Comparison of ENCODE assay signal across 9 mouse cellular contexts in the genomic region with DNA sequence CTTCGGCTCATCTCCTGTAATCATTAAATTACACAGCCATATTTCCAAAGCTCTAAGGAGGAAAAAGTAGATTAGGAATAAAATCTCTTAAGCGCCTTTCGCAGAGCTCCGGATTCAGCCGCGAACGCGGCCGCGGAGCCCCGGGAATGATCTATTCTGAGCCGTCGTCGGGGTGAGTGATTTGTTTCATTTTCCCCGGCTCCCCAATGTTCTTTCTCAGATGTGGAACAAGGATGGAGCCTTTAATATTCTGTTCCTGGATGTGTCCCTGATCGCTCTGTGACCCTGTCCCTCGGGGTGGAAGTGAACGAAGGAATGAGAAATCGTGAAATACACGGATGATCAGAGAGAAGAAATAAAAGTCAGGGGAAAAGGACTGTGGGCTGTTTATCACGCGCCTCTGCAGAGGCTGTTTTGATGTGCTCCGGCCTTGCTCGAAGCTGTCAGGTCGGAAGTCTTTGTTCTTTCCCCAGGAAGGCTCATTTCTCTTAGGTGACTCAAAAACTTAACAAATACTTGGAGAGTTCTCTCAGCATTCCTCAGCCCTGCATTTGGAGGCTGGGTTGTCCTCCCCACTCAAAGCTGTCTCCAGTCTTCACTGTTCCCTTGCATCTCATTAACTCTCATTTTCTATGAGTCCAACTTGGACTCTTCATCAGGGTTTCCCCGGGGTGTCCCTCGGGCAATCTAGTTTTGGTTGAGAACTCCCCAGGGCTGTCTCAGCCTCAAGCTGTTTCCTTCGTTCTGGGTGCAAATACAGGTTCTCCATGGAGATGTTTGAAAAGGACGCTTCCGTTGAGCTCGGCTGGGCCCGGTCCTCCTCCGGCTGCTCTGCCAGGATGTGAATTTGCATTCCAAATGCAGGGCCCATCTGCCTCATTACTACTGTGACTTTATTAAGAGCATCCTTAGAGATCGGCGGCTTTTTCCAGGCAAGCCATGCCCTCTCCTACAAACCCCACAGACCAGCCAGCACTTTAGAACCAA. TPM values are rescaled to one million over a fixed set of nuclear protein-coding genes. Genes with fewer than 3 reads are reported as not detected.
DNase-seq lines count a peak whose midpoint lies in the region; ATAC-seq lines count a peak whose summit lies in the region.
"Had no signal": no experiment of that assay in that cellular context is flagged by ENCODE, and none has a peak within 500 bp of the region (broad histone marks: within the 10 kb centered on the region; RNA-seq: fewer than 3 reads in every experiment).

No protein-coding gene starts in this region.

- 5% methylated on average over 35 of the region's 35 CpGs for whole genome bisulfite sequencing in hindbrain, embryonic 14.5 days
- WGBS in midbrain, embryonic 13.5 days: 5% methylated on average over 35 of the region's 35 CpGs

- H3K27me3 ChIP-seq in hindbrain, embryonic 14.5 days (ENCODE audit: control insufficient read depth, insufficient read depth, low read length): 0 out of 2 replicates have a peak, but pooled peaks cover 3% of the 10 kb centered on the region
- H3K27me3 ChIP-seq in midbrain, embryonic 13.5 days: peaks cover 18% of the 10 kb centered on the region

- H3K4me3 ChIP-seq in hindbrain, embryonic 14.5 days (replicated peaks; ENCODE audit: low read length): peak overlapping the region; percentile 16
- peak overlapping the region; percentile 29 for H3K4me3 ChIP-seq in midbrain, embryonic 13.5 days (replicated peaks)
- H3K4me3 ChIP-seq: erythroblast, embryonic 14.5 days had no signal

- intact Hi-C loops in gastrocnemius, postnatal 36 days (cut with DNase I): no loop called here

- H3K4me1 ChIP-seq in hindbrain, embryonic 14.5 days (replicated peaks; ENCODE audit: control insufficient read depth, insufficient read depth, low read length): peaks cover 30% of the 10 kb centered on the region
- H3K4me1 ChIP-seq in midbrain, embryonic 13.5 days (replicated peaks): peaks cover 49% of the 10 kb centered on the region

- no peak for DNase-seq in frontal cortex, postnatal 10 days (ENCODE audit: low spot score in 2 of 2)
- peak; percentile 20 for DNase-seq in thymus, postnatal 4 days
- DNase-seq in thymus, postnatal 25 days: no peak
- DNase-seq in hindbrain, embryonic 14.5 days (ENCODE audit: low spot score): no peak
- no peak for DNase-seq in gastrocnemius, postnatal 36 days
- no peak for DNase-seq in right cerebral cortex, adult 18-20 months

- peak overlapping the region; percentile 32 for H3K9ac ChIP-seq in hindbrain, embryonic 14.5 days
- H3K9ac ChIP-seq in midbrain, embryonic 13.5 days (replicated peaks): no peak overlapping the region; the same call in 1 of the 2 replicates

- peak overlapping the region; percentile 49; the same call in 1 of the 2 replicates for H3K27ac ChIP-seq in hindbrain, embryonic 14.5 days
- H3K27ac ChIP-seq in midbrain, embryonic 13.5 days: peak overlapping the region; percentile 54

- no peaks in the 10 kb centered on the region for H3K9me3 ChIP-seq in hindbrain, embryonic 14.5 days (ENCODE audit: control insufficient read depth, low read length)
- H3K9me3 ChIP-seq in midbrain, embryonic 13.5 days: no peaks in the 10 kb centered on the region

- H3K4me2 ChIP-seq in hindbrain, embryonic 14.5 days (replicated peaks): peak overlapping the region; percentile 51
- H3K4me2 ChIP-seq in midbrain, embryonic 13.5 days (replicated peaks): peak overlapping the region; percentile 51

- no peaks in the 10 kb centered on the region for H3K36me3 ChIP-seq in hindbrain, embryonic 14.5 days (replicated peaks; ENCODE audit: control insufficient read depth, insufficient read depth)
- H3K36me3 ChIP-seq in midbrain, embryonic 13.5 days: no peaks in the 10 kb centered on the region

- ATAC-seq in frontal cortex, adult (ENCODE audit: low TSS enrichment): peak; percentile 58
- ATAC-seq in hindbrain, embryonic 14.5 days (ENCODE audit: low FRiP score): peak; percentile 57
- ATAC-seq in midbrain, embryonic 13.5 days: peak; percentile 61

RNA-seq across cellular contexts. Expression of a gene that starts 28.9 kb away (rescaled TPM):
- polyA plus RNA-seq in hindbrain, embryonic 14.5 days (2014; fragmentation: Nextera tagmentation; extraction: Ambion mirVana): 204 and 206 TPM in 2 replicates
- 184 and 188 TPM in 2 replicates for polyA plus RNA-seq in midbrain, embryonic 13.5 days (2015; fragmentation: Nextera tagmentation; extraction: Ambion mirVana)
- 100 to 1,000 TPM; 134 to 136 TPM for total RNA-seq in gastrocnemius, postnatal 36 days (2021)
